Mouse (Mus musculus): ENCODE data around the gene Kcnq2. TPM values are rescaled to one million over a fixed set of nuclear protein-coding genes. Genes with fewer than 3 reads are reported as not detected.

Kcnq2 gene
- polyA plus RNA-seq, 1 experiment from 2014 or later: 62.5 TPM

- WGBS: 83% methylated on average over 2 of the region's 2 CpGs
- no peak for ATAC-seq (replicated peaks)
- H3K36me3 ChIP-seq (replicated peaks): 0 out of 2 replicates have a peak, but pooled peaks cover 4% of the 10 kb centered on the region
Measured at GRCm38 (mm10) chr2:181144675-181145074, 9.6 kb upstream of the Kcnq2 start.

GRCm38 (mm10) chr2:181143509-181144276 is 8.6 kb upstream of the Kcnq2 start:
- Histone ChIP-seq H3K9ac (no peak overlapping the region), H3K4me3 (no peak overlapping the region), H3K27me3 (replicated peaks) (peaks cover 2% of the 10 kb centered on the region), H3K36me3 (replicated peaks) (0 out of 2 replicates have a peak, but pooled peaks cover 4% of the 10 kb centered on the region), H3K4me2 (no peak overlapping the region), H3K9me3 (no peaks in the 10 kb centered on the region), H3K4me1 (peaks cover 15% of the 10 kb centered on the region), H3K27ac (no peak overlapping the region)
- WGBS: 68% methylated on average over 2 of the region's 2 CpGs
- no peak for ATAC-seq (replicated peaks)

More at GRCm38 (mm10) chr2:181144675-181145074, 9.6 kb upstream of the Kcnq2 start:
- no peak overlapping the region for H3K9ac ChIP-seq
- H3K4me1 ChIP-seq: peaks cover 16% of the 10 kb centered on the region
- H3K9me3 ChIP-seq: no peaks in the 10 kb centered on the region
- peaks cover 3% of the 10 kb centered on the region for H3K27me3 ChIP-seq (replicated peaks)
- H3K4me2 ChIP-seq: no peak overlapping the region
- no peak overlapping the region for H3K27ac ChIP-seq
- no peak overlapping the region for H3K4me3 ChIP-seq

GRCm38 (mm10) chr2:181142703-181143135 is 7.6 kb upstream of the Kcnq2 start:
- Histone ChIP-seq H3K4me3 (no peak overlapping the region), H3K36me3 (replicated peaks) (0 out of 2 replicates have a peak, but pooled peaks cover 4% of the 10 kb centered on the region), H3K27me3 (replicated peaks) (peaks cover 2% of the 10 kb centered on the region), H3K4me2 (no peak overlapping the region), H3K4me1 (peaks cover 6% of the 10 kb centered on the region), H3K9me3 (no peaks in the 10 kb centered on the region), H3K27ac (no peak overlapping the region), H3K9ac (no peak overlapping the region)
- ATAC-seq (replicated peaks): no peak
- WGBS: 64% methylated on average over 8 of the region's 8 CpGs

GRCm38 (mm10) chr2:181139641-181140193 is 4.6 kb upstream of the Kcnq2 start:
- H3K4me3 ChIP-seq: no peak overlapping the region
- H3K27me3 ChIP-seq (replicated peaks): peaks cover 6% of the 10 kb centered on the region; the same call in 1 of the 2 replicates
- no peaks in the 10 kb centered on the region for H3K36me3 ChIP-seq (replicated peaks)
- H3K27ac ChIP-seq: no peak overlapping the region
- H3K9me3 ChIP-seq: no peaks in the 10 kb centered on the region
- H3K4me2 ChIP-seq: no peak overlapping the region
- H3K9ac ChIP-seq: no peak overlapping the region
- ATAC-seq (replicated peaks): no peak
- H3K4me1 ChIP-seq: peaks cover 6% of the 10 kb centered on the region
- WGBS: 86% methylated on average over 5 of the region's 5 CpGs

- Histone ChIP-seq H3K4me1 (peaks cover 23% of the 10 kb centered on the region), H3K4me2 (no peak overlapping the region), H3K9ac (no peak overlapping the region), H3K27me3 (replicated peaks) (peaks cover 6% of the 10 kb centered on the region; the same call in 1 of the 2 replicates), H3K9me3 (no peaks in the 10 kb centered on the region), H3K27ac (no peak overlapping the region), H3K4me3 (no peak overlapping the region), H3K36me3 (replicated peaks) (no peaks in the 10 kb centered on the region)
- ATAC-seq (replicated peaks): no peak
- 2% methylated on average over 6 of the region's 6 CpGs for WGBS
Measured at GRCm38 (mm10) chr2:181136934-181137333, 1.8 kb upstream of the Kcnq2 start.

GRCm38 (mm10) chr2:181135446-181135818 is 332 bp upstream of the Kcnq2 start:
- Histone ChIP-seq H3K4me3 (peak overlapping the region; percentile 72), H3K27ac (peak overlapping the region; percentile 91), H3K27me3 (replicated peaks) (peaks cover 6% of the 10 kb centered on the region; the same call in 1 of the 2 replicates), H3K9me3 (no peaks in the 10 kb centered on the region), H3K4me2 (peak overlapping the region; percentile 57), H3K36me3 (replicated peaks) (no peaks in the 10 kb centered on the region), H3K4me1 (peaks cover 34% of the 10 kb centered on the region), H3K9ac (peak overlapping the region; percentile 85)
- ATAC-seq (replicated peaks): peak; percentile 31
- 11% methylated on average over 4 of the region's 4 CpGs for WGBS

GRCm38 (mm10) chr2:181133837-181134590 is 1.1 kb downstream of the Kcnq2 start:
- Histone ChIP-seq H3K4me3 (peak overlapping the region; percentile 72), H3K9ac (peak overlapping the region; percentile 85), H3K27ac (peak overlapping the region; percentile 91), H3K4me2 (peak overlapping the region; percentile 57), H3K36me3 (replicated peaks) (no peaks in the 10 kb centered on the region), H3K27me3 (replicated peaks) (peaks cover 5% of the 10 kb centered on the region; the same call in 1 of the 2 replicates), H3K4me1 (peaks cover 36% of the 10 kb centered on the region), H3K9me3 (no peaks in the 10 kb centered on the region)
- ATAC-seq (replicated peaks): peak; percentile 88
- WGBS: 7% methylated on average over 21 of the region's 22 CpGs

GRCm38 (mm10) chr2:181130245-181130644 is 4.9 kb downstream of the Kcnq2 start:
- Histone ChIP-seq H3K4me3 (no peak overlapping the region), H3K4me1 (peaks cover 48% of the 10 kb centered on the region), H3K9me3 (no peaks in the 10 kb centered on the region), H3K4me2 (no peak overlapping the region), H3K27me3 (replicated peaks) (no peaks in the 10 kb centered on the region), H3K27ac (no peak overlapping the region), H3K36me3 (replicated peaks) (no peaks in the 10 kb centered on the region), H3K9ac (no peak overlapping the region)
- ATAC-seq (replicated peaks): no peak
- 73% methylated on average over 4 of the region's 4 CpGs for WGBS

GRCm38 (mm10) chr2:181128963-181129362 is 6.1 kb downstream of the Kcnq2 start:
- H3K27ac ChIP-seq: no peak overlapping the region
- H3K9ac ChIP-seq: no peak overlapping the region
- H3K4me1 ChIP-seq: peaks cover 46% of the 10 kb centered on the region
- H3K4me3 ChIP-seq: no peak overlapping the region
- no peak overlapping the region for H3K4me2 ChIP-seq
- no peak for ATAC-seq (replicated peaks)
- no peaks in the 10 kb centered on the region for H3K36me3 ChIP-seq (replicated peaks)
- H3K27me3 ChIP-seq (replicated peaks): no peaks in the 10 kb centered on the region
- H3K9me3 ChIP-seq: no peaks in the 10 kb centered on the region
- 74% methylated on average over 4 of the region's 4 CpGs for WGBS

- Histone ChIP-seq H3K9ac (no peak overlapping the region), H3K4me1 (peaks cover 41% of the 10 kb centered on the region), H3K4me2 (no peak overlapping the region), H3K27me3 (replicated peaks) (no peaks in the 10 kb centered on the region), H3K36me3 (replicated peaks) (no peaks in the 10 kb centered on the region), H3K27ac (no peak overlapping the region), H3K4me3 (no peak overlapping the region), H3K9me3 (no peaks in the 10 kb centered on the region)
- WGBS: 42% methylated on average over 3 of the region's 3 CpGs
- ATAC-seq (replicated peaks): no peak
Measured at GRCm38 (mm10) chr2:181127786-181128185, 7.3 kb downstream of the Kcnq2 start.

GRCm38 (mm10) chr2:181125726-181126455 is 9.2 kb downstream of the Kcnq2 start:
- H3K9ac ChIP-seq: no peak overlapping the region
- 55% methylated on average over 7 of the region's 7 CpGs for WGBS
- no peak overlapping the region for H3K27ac ChIP-seq
- H3K27me3 ChIP-seq (replicated peaks): no peaks in the 10 kb centered on the region
- peaks cover 44% of the 10 kb centered on the region for H3K4me1 ChIP-seq
- no peak overlapping the region for H3K4me3 ChIP-seq
- ATAC-seq (replicated peaks): no peak
- H3K36me3 ChIP-seq (replicated peaks): no peaks in the 10 kb centered on the region
- no peak overlapping the region for H3K4me2 ChIP-seq
- no peaks in the 10 kb centered on the region for H3K9me3 ChIP-seq

GRCm38 (mm10) chr2:181122642-181123041 is 12.5 kb downstream of the Kcnq2 start:
- no peaks in the 10 kb centered on the region for H3K27me3 ChIP-seq (replicated peaks)
- H3K4me3 ChIP-seq: no peak overlapping the region
- H3K36me3 ChIP-seq (replicated peaks): no peaks in the 10 kb centered on the region
- no peaks in the 10 kb centered on the region for H3K9me3 ChIP-seq
- no peak for ATAC-seq (replicated peaks)
- no peak overlapping the region for H3K4me2 ChIP-seq
- H3K9ac ChIP-seq: no peak overlapping the region
- peak overlapping the region; percentile 48 for H3K27ac ChIP-seq
- peaks cover 61% of the 10 kb centered on the region for H3K4me1 ChIP-seq
